Mouse (Mus musculus): ENCODE measurements around the gene Ccr5. TPM values are rescaled to one million over a fixed set of nuclear protein-coding genes. Genes with fewer than 3 reads are reported as not detected.

The Ccr5 gene
- polyA plus RNA-seq, 1 experiment from 2014 or later: 0.93 TPM

Other genes starting within 250 kb of the Ccr5 start
- gene Ccr1, start 152.9 kb upstream of the Ccr5 start, polyA plus RNA-seq (2015; fragmentation: Nextera tagmentation; extraction: Ambion mirVana): 1.2 and 1.3 TPM in 2 replicates
- not detected in 2 replicates for gene Ccr1l1, start 143.1 kb upstream of the Ccr5 start, polyA plus RNA-seq (2015; fragmentation: Nextera tagmentation; extraction: Ambion mirVana)
- not detected in 2 replicates for gene Ccr3, start 99.6 kb upstream of the Ccr5 start, polyA plus RNA-seq (2015; fragmentation: Nextera tagmentation; extraction: Ambion mirVana)
- gene Ccr2, start 19.6 kb upstream of the Ccr5 start, polyA plus RNA-seq (2015; fragmentation: Nextera tagmentation; extraction: Ambion mirVana): 0.42 and 0.69 TPM in 2 replicates
- 9.2 and 9.4 TPM in 2 replicates for gene 2010315B03Rik, start 191.2 kb downstream of the Ccr5 start, polyA plus RNA-seq (2015; fragmentation: Nextera tagmentation; extraction: Ambion mirVana)